Mouse (Mus musculus): ENCODE measurements around the gene Olfr872. TPM values are rescaled to one million over a fixed set of nuclear protein-coding genes. Genes with fewer than 3 reads are reported as not detected.
"Not testable (repeated sequence)": the region's sequence is repeated elsewhere in the genome, so short reads cannot be mapped to it uniquely, and the experiment has no call there.

Olfr872 gene
- not detected in 2 replicates for polyA plus RNA-seq (2011; ENCODE audit: insufficient read depth, insufficient read length, low read depth, missing spikeins)

GRCm38 (mm10) chr9:20236819-20237218, at the start of gene Olfr872:
Olfr872 (plus strand) TSS chr9:20237119.
- Histone ChIP-seq H3K27me3 (ENCODE audit: control insufficient read depth, insufficient read depth, low read length, poor library complexity, severe bottlenecking) (no peaks in the 10 kb centered on the region), H3K27ac (ENCODE audit: insufficient read depth, low read length) (no peak within 1 kb of the TSS), H3K36me3 (ENCODE audit: control insufficient read depth, insufficient read depth, low read length, poor library complexity, severe bottlenecking) (no peaks in the 10 kb centered on the region), H3K4me1 (ENCODE audit: control insufficient read depth, insufficient read depth, low read length) (no peaks in the 10 kb centered on the region), H3K9me3 (replicated peaks; ENCODE audit: control insufficient read depth, insufficient read depth, low read length, poor library complexity, severe bottlenecking) (0 out of 2 replicates have a peak, but pooled peaks cover 6% of the 10 kb centered on the region), H3K9ac (ENCODE audit: low read depth, poor library complexity, severe bottlenecking) (no peak within 1 kb of the TSS), H3K4me3 (ENCODE audit: low read depth, low read length) (no peak within 1 kb of the TSS)
- TF ChIP-seq POLR2A (IDR thresholded peaks at IDR 0.05; ENCODE audit: insufficient read depth, low read length): no peak
- no peak for TF ChIP-seq CTCF (IDR thresholded peaks at IDR 0.05; ENCODE audit: low read depth, low read length)
- TF ChIP-seq EP300 (IDR thresholded peaks at IDR 0.05; ENCODE audit: insufficient read depth, low read depth, low read length): no peak

- no peaks in the 10 kb centered on the region for H3K27me3 ChIP-seq (ENCODE audit: control insufficient read depth, insufficient read depth, low read length, poor library complexity, severe bottlenecking)
- no peak overlapping the region for H3K4me3 ChIP-seq (ENCODE audit: low read depth, low read length)
- H3K36me3 ChIP-seq (ENCODE audit: control insufficient read depth, insufficient read depth, low read length, poor library complexity, severe bottlenecking): no peaks in the 10 kb centered on the region
- H3K9ac ChIP-seq (ENCODE audit: low read depth, poor library complexity, severe bottlenecking): no peak overlapping the region
- TF ChIP-seq POLR2A (IDR thresholded peaks at IDR 0.05; ENCODE audit: insufficient read depth, low read length) (no peak), EP300 (IDR thresholded peaks at IDR 0.05; ENCODE audit: insufficient read depth, low read depth, low read length) (peak; percentile 80)
- no peak overlapping the region for H3K27ac ChIP-seq (ENCODE audit: insufficient read depth, low read length)
- H3K9me3 ChIP-seq (replicated peaks; ENCODE audit: control insufficient read depth, insufficient read depth, low read length, poor library complexity, severe bottlenecking): peaks cover 2% of the 10 kb centered on the region; the same call in 1 of the 2 replicates
- no peaks in the 10 kb centered on the region for H3K4me1 ChIP-seq (ENCODE audit: control insufficient read depth, insufficient read depth, low read length)
Measured at GRCm38 (mm10) chr9:20202131-20202530, 34.8 kb upstream of the Olfr872 start.

- not testable (repeated sequence) for H3K9ac ChIP-seq (ENCODE audit: low read depth, poor library complexity, severe bottlenecking); H3K36me3 ChIP-seq (ENCODE audit: control insufficient read depth, insufficient read depth, low read length, poor library complexity, severe bottlenecking); H3K9me3 ChIP-seq (replicated peaks; ENCODE audit: control insufficient read depth, insufficient read depth, low read length, poor library complexity, severe bottlenecking); H3K27ac ChIP-seq (ENCODE audit: insufficient read depth, low read length); H3K27me3 ChIP-seq (ENCODE audit: control insufficient read depth, insufficient read depth, low read length, poor library complexity, severe bottlenecking); H3K4me3 ChIP-seq (ENCODE audit: low read depth, low read length); H3K4me1 ChIP-seq (ENCODE audit: control insufficient read depth, insufficient read depth, low read length)
Measured at GRCm38 (mm10) chr9:20203413-20203984, 33.4 kb upstream of the Olfr872 start.

GRCm38 (mm10) chr9:20210812-20211211, 26.1 kb upstream of the Olfr872 start:
- Histone ChIP-seq H3K4me1 (ENCODE audit: control insufficient read depth, insufficient read depth, low read length) (no peaks in the 10 kb centered on the region), H3K9ac (ENCODE audit: low read depth, poor library complexity, severe bottlenecking) (no peak overlapping the region), H3K4me3 (ENCODE audit: low read depth, low read length) (no peak overlapping the region), H3K27me3 (ENCODE audit: control insufficient read depth, insufficient read depth, low read length, poor library complexity, severe bottlenecking) (no peaks in the 10 kb centered on the region), H3K27ac (ENCODE audit: insufficient read depth, low read length) (no peak overlapping the region), H3K9me3 (replicated peaks; ENCODE audit: control insufficient read depth, insufficient read depth, low read length, poor library complexity, severe bottlenecking) (no peaks in the 10 kb centered on the region; the same call in 1 of the 2 replicates), H3K36me3 (ENCODE audit: control insufficient read depth, insufficient read depth, low read length, poor library complexity, severe bottlenecking) (no peaks in the 10 kb centered on the region)
- TF ChIP-seq EP300 (IDR thresholded peaks at IDR 0.05; ENCODE audit: insufficient read depth, low read depth, low read length): no peak
- TF ChIP-seq CTCF (IDR thresholded peaks at IDR 0.05; ENCODE audit: low read depth, low read length): no peak
- no peak for TF ChIP-seq POLR2A (IDR thresholded peaks at IDR 0.05; ENCODE audit: insufficient read depth, low read length)

GRCm38 (mm10) chr9:20211477-20211876, 25.4 kb upstream of the Olfr872 start:
- Histone ChIP-seq H3K9ac (ENCODE audit: low read depth, poor library complexity, severe bottlenecking) (no peak overlapping the region), H3K27me3 (ENCODE audit: control insufficient read depth, insufficient read depth, low read length, poor library complexity, severe bottlenecking) (no peaks in the 10 kb centered on the region), H3K36me3 (ENCODE audit: control insufficient read depth, insufficient read depth, low read length, poor library complexity, severe bottlenecking) (no peaks in the 10 kb centered on the region), H3K4me1 (ENCODE audit: control insufficient read depth, insufficient read depth, low read length) (no peaks in the 10 kb centered on the region), H3K4me3 (ENCODE audit: low read depth, low read length) (no peak overlapping the region), H3K27ac (ENCODE audit: insufficient read depth, low read length) (no peak overlapping the region), H3K9me3 (replicated peaks; ENCODE audit: control insufficient read depth, insufficient read depth, low read length, poor library complexity, severe bottlenecking) (no peaks in the 10 kb centered on the region; the same call in 1 of the 2 replicates)
- TF ChIP-seq POLR2A (IDR thresholded peaks at IDR 0.05; ENCODE audit: insufficient read depth, low read length): no peak

GRCm38 (mm10) chr9:20211907-20212306, 25.0 kb upstream of the Olfr872 start, which contains the start of gene Olfr871:
Olfr871 (plus strand) TSS chr9:20212207.
- Histone ChIP-seq H3K27ac (ENCODE audit: insufficient read depth, low read length) (no peak within 1 kb of the TSS), H3K27me3 (ENCODE audit: control insufficient read depth, insufficient read depth, low read length, poor library complexity, severe bottlenecking) (no peaks in the 10 kb centered on the region), H3K9ac (ENCODE audit: low read depth, poor library complexity, severe bottlenecking) (no peak within 1 kb of the TSS), H3K4me1 (ENCODE audit: control insufficient read depth, insufficient read depth, low read length) (no peaks in the 10 kb centered on the region), H3K9me3 (replicated peaks; ENCODE audit: control insufficient read depth, insufficient read depth, low read length, poor library complexity, severe bottlenecking) (no peaks in the 10 kb centered on the region; the same call in 1 of the 2 replicates), H3K36me3 (ENCODE audit: control insufficient read depth, insufficient read depth, low read length, poor library complexity, severe bottlenecking) (no peaks in the 10 kb centered on the region), H3K4me3 (ENCODE audit: low read depth, low read length) (no peak within 1 kb of the TSS)
- TF ChIP-seq POLR2A (IDR thresholded peaks at IDR 0.05; ENCODE audit: insufficient read depth, low read length) (no peak), EP300 (IDR thresholded peaks at IDR 0.05; ENCODE audit: insufficient read depth, low read depth, low read length) (no peak), CTCF (IDR thresholded peaks at IDR 0.05; ENCODE audit: low read depth, low read length) (no peak)
